Mouse (Mus musculus) cerebellum, adult 2 months (tissue): ENCODE measurements around the gene Lsamp.

Experiments used
- CTCF ChIP-seq: fragments of 200-500 bp; IDR thresholded peaks from 2 replicates; pipeline ENCODE4 v1.5.1; 2011; ENCODE audit warnings: low read depth, mild to moderate bottlenecking, control low read depth, low read length, moderate library complexity, borderline replicate concordance; ENCODE audit not compliant: insufficient read depth
- POLR2A ChIP-seq: fragments of 200-500 bp; IDR thresholded peaks from 2 replicates; pipeline ENCODE4 v1.6.1; 2011; ENCODE audit warnings: low read length, control low read depth, borderline replicate concordance; ENCODE audit not compliant: insufficient read depth

- peak; percentile 27; the same call in 1 of the 2 replicates for TF ChIP-seq CTCF
- no peak for TF ChIP-seq POLR2A
Measured at GRCm38 (mm10) chr16:41692435-41692834, 1708.3 kb downstream of the Lsamp start.
